Mouse (Mus musculus) heart, adult 2 months (tissue): ENCODE results near the gene Gm9803. TPM values are rescaled to one million over a fixed set of nuclear protein-coding genes. Genes with fewer than 3 reads are reported as not detected.
A peak's percentile ranks its signal among the peaks of the same experiment; 100 is the strongest.

Source experiments
- DNase-seq, 2 experiments: peaks; one replicate each; pipeline ENCODE4 v3.0.0; 2021
- H3K27ac ChIP-seq: fragments of 200-600 bp; 2 replicates; pipeline ENCODE4 v1.8.1; 2022
- H3K27me3 ChIP-seq: fragments of 200-500 bp; 2 replicates; pipeline ENCODE4 v1.6.1; 2012; ENCODE audit warnings: mild to moderate bottlenecking, low read length, inconsistent platforms, mixed read lengths; ENCODE audit not compliant: control insufficient read depth, insufficient read depth
- H3K36me3 ChIP-seq: fragments of 200-500 bp; 2 replicates; pipeline ENCODE4 v1.6.1; 2012; ENCODE audit warnings: low read length, inconsistent platforms; ENCODE audit not compliant: control insufficient read depth, insufficient read depth
- H3K4me1 ChIP-seq: fragments of 200-500 bp; 2 replicates; pipeline ENCODE4 v1.6.1; 2011; ENCODE audit warnings: low read length; ENCODE audit not compliant: control insufficient read depth, insufficient read depth
- H3K4me3 ChIP-seq: fragments of 200-600 bp; 2 replicates; pipeline ENCODE4 v1.8.1; 2022
- H3K79me2 ChIP-seq: fragments of 200-500 bp; replicated peaks from 2 replicates; pipeline ENCODE4 v1.6.1; 2012; ENCODE audit warnings: mild to moderate bottlenecking, inconsistent platforms, low read length, moderate library complexity, mixed read lengths; ENCODE audit not compliant: control insufficient read depth, insufficient read depth
- H3K9ac ChIP-seq: fragments of 200-500 bp; 2 replicates; pipeline ENCODE4 v1.6.1; 2012; ENCODE audit warnings: low read depth, mild to moderate bottlenecking, control low read depth, inconsistent platforms, low read length, mixed read lengths
- CTCF ChIP-seq: fragments of 200-600 bp; IDR thresholded peaks from 2 replicates; pipeline ENCODE4 v1.8.1; 2022; ENCODE audit warnings: antibody characterized with exemption, mild to moderate bottlenecking, moderate library complexity
- EP300 ChIP-seq: fragments of 200-500 bp; IDR thresholded peaks from 2 replicates; pipeline ENCODE4 v1.6.1; 2011; ENCODE audit warnings: low read depth, low read length, control low read depth; ENCODE audit not compliant: insufficient read depth
- POLR2A ChIP-seq: fragments of 200-500 bp; IDR thresholded peaks from 2 replicates; pipeline ENCODE4 v1.6.1; 2011; ENCODE audit warnings: mild to moderate bottlenecking, low read depth, low read length, control low read depth; ENCODE audit not compliant: insufficient read depth
- WGBS: fragments of 180-500 bp; shearing (Covaris S2); methylation state at CpG from one replicate; pipeline ENCODE4 v1.1.7; 2018; 5-methylcytosine and 5-hydroxymethylcytosine counted together
- intact Hi-C: fragments of 180-260 bp; cut with DNase I; formaldehyde crosslinking; loops from one replicate; pipeline ENCODE4 v1.15.1; 2025
- polyA plus RNA-seq: library from polyadenylated mRNA; depleted of rRNA; stranded (reverse); fragments of >200 nt; gene quantifications from 2 replicates; pipeline ENCODE4 v1.2.3, GENCODE M21; 2012
- total RNA-seq, 2 experiments: library from RNA; stranded (reverse); gene quantifications; 2 replicates each; pipeline ENCODE4 v1.2.3; 2021

Gene Gm9803
- total and polyA plus RNA-seq, 3 experiments, result 7.9 to 95.5 (median 18.6) TPM

DNA sequence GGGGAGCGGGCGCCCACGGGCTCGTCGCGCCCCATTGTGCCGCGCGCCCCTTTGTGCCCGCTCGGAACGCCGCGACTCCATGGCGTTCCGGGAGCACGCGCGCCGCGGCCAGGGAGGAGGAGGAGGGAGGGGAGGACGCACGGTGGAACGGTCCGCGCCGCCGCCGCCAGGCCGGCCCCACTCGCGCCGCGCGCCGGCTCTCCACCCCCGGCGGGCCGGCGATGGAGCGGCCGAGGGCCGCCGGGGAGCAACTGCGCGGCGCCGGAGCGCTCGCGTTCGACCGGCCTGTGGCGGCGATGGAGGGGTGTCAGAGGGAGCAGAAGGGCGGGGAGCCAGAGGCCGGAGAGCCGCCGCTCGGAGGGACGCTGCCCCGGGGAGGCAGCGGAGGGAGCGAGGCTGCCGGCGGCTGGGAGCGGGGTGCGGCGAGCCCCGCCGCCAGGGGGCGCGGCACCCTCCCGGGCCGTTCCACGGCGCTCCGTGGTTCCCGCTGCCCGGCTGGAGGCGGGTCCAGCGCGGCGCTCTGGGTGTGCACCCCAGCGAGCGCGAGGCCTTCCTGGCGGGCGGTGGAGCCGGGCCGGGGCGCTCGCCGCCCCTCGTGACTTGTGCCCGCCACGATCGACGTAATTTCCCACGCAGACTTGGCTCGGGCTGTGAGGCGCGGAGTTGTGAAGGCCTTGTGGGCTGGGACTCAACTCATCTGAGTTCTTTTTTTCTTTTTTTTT is 44.3 kb upstream of the Gm9803 start:
- Histone ChIP-seq H3K4me1 (peaks cover 5% of the 10 kb centered on the region), H3K79me2 (no peaks in the 10 kb centered on the region), H3K4me3 (peak overlapping the region; percentile 64), H3K9ac (peak overlapping the region; percentile 89), H3K27me3 (no peaks in the 10 kb centered on the region), H3K36me3 (no peaks in the 10 kb centered on the region), H3K27ac (peak overlapping the region; percentile 93)
- DNase-seq, result peak; percentile 93 to 94
- peak; percentile 63 for TF ChIP-seq POLR2A
- TF ChIP-seq CTCF, result peak; percentile 95
- TF ChIP-seq EP300, result no peak
- WGBS, result under 1% methylated on average over 92 of the region's 103 CpGs
- intact Hi-C loops, result loop anchor here (1.0 to 10.0 kb wide), 2 partner anchors 61 to 255 kb away; partner anchors contain the start of genes 1700021F05Rik and Pdss2

DNA sequence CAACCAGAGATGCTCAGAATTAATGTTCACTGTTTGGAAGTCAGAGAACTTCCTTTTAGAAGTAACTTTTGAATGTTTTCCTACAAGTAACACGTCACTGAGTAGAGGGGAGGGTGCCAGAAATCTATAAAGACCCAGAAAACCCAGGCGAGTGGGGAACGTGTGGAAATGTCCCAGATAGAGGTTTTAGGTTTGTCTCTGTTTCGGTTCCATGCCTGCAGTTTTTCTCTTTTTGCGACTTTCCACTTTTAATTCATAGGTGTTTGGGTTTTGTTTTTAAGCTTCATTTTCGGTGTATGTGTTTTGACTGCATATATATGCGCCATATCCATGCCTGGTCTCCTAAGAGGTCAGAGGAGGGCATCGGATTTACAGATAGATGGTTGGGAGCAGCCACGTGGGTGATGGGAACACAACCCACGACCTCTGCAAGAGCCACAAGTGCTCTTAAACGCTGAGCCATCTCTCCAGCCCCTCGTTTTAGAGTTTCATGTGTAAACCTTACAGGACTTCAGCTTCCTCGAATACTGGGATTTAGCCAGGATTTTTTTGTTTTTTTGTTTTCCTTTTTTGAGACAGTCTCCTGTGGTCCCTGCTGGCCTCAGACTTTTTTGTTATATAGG is 43.5 kb upstream of the Gm9803 start:
- 0 out of 2 replicates have a peak, but pooled peaks cover 2% of the 10 kb centered on the region for H3K79me2 ChIP-seq
- no peaks in the 10 kb centered on the region for H3K27me3 ChIP-seq
- H3K4me1 ChIP-seq, result peaks cover 7% of the 10 kb centered on the region
- TF ChIP-seq EP300 (no peak), POLR2A (no peak), CTCF (no peak)
- H3K36me3 ChIP-seq, result no peaks in the 10 kb centered on the region
- no peak for DNase-seq
- peak overlapping the region; percentile 70 for H3K9ac ChIP-seq
- 24% methylated on average over 13 of the region's 13 CpGs for WGBS
- peak overlapping the region; percentile 64 for H3K4me3 ChIP-seq
- peak overlapping the region; percentile 93 for H3K27ac ChIP-seq
- intact Hi-C loops, result no loop called here

DNA sequence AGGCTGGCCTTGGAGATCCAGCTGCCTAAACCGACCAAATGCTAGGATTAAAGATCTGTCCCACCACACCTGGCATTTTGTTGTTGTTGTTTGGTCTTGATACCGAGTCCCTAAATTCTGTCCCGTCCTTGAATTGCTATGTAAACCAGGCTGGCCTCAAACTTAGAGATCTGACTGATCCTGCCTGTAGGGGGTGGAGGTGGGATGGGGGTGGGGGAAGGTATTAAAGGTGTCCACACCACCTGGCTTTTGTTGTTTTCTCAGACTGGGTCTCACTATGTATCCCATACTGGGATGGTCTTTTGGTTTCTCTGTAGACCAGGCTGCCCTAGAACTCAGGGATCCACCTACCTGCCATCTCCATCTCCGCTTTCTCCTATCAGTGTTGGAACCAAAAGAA is 42.7 kb upstream of the Gm9803 start:
- DNase-seq, result no peak
- no peak for TF ChIP-seq CTCF
- no peak for TF ChIP-seq POLR2A
- TF ChIP-seq EP300, result no peak
- H3K79me2 ChIP-seq, result peaks cover 2% of the 10 kb centered on the region; the same call in 1 of the 2 replicates
- WGBS, result 71% methylated on average over 4 of the region's 4 CpGs
- intact Hi-C loops, result no loop called here
- H3K27ac ChIP-seq, result no peak overlapping the region
- no peaks in the 10 kb centered on the region for H3K36me3 ChIP-seq
- H3K4me3 ChIP-seq, result no peak overlapping the region
- H3K27me3 ChIP-seq, result no peaks in the 10 kb centered on the region
- peaks cover 10% of the 10 kb centered on the region for H3K4me1 ChIP-seq
- H3K9ac ChIP-seq, result no peak overlapping the region

GRCm38 (mm10) chr10:43482021-43482420 is 41.9 kb upstream of the Gm9803 start:
- no peak overlapping the region for H3K9ac ChIP-seq
- intact Hi-C loops, result no loop called here
- no peaks in the 10 kb centered on the region for H3K27me3 ChIP-seq
- H3K4me1 ChIP-seq, result peaks cover 12% of the 10 kb centered on the region
- H3K79me2 ChIP-seq, result peaks cover 2% of the 10 kb centered on the region; the same call in 1 of the 2 replicates
- 92% methylated on average over 5 of the region's 5 CpGs for WGBS
- TF ChIP-seq POLR2A (no peak), CTCF (no peak), EP300 (no peak)
- H3K27ac ChIP-seq, result no peak overlapping the region
- no peak overlapping the region for H3K4me3 ChIP-seq
- H3K36me3 ChIP-seq, result no peaks in the 10 kb centered on the region
- no peak for DNase-seq

- 15% methylated on average over 9 of the region's 9 CpGs for WGBS
- Histone ChIP-seq H3K9ac (peak overlapping the region; percentile 70), H3K27ac (peak overlapping the region; percentile 87), H3K27me3 (no peaks in the 10 kb centered on the region), H3K79me2 (peaks cover 2% of the 10 kb centered on the region; the same call in 1 of the 2 replicates), H3K4me1 (peaks cover 15% of the 10 kb centered on the region), H3K36me3 (no peaks in the 10 kb centered on the region), H3K4me3 (peak overlapping the region; percentile 1; the same call in 1 of the 2 replicates)
- 0 out of 2 replicates have a peak, but pooled peaks have one; percentile 48 for TF ChIP-seq POLR2A
- TF ChIP-seq CTCF, result no peak
- TF ChIP-seq EP300, result 0 out of 2 replicates have a peak, but pooled peaks have one; percentile 36
- DNase-seq, result peak; percentile 55 to 68
- intact Hi-C loops, result no loop called here
These were observed 40.4 kb upstream of the Gm9803 start for GRCm38 (mm10) chr10:43483426-43483995.

- H3K4me1 ChIP-seq, result peaks cover 27% of the 10 kb centered on the region
- DNase-seq, result no peak
- no peaks in the 10 kb centered on the region for H3K27me3 ChIP-seq
- no peak overlapping the region for H3K9ac ChIP-seq
- WGBS, result 65% methylated on average over 6 of the region's 6 CpGs
- H3K4me3 ChIP-seq, result no peak overlapping the region
- peaks cover 2% of the 10 kb centered on the region; the same call in 1 of the 2 replicates for H3K79me2 ChIP-seq
- peak overlapping the region; percentile 26 for H3K27ac ChIP-seq
- H3K36me3 ChIP-seq, result no peaks in the 10 kb centered on the region
- TF ChIP-seq CTCF (no peak), EP300 (0 out of 2 replicates have a peak, but pooled peaks have one; percentile 32), POLR2A (no peak)
- intact Hi-C loops, result no loop called here
These were observed 38.1 kb upstream of the Gm9803 start for GRCm38 (mm10) chr10:43485751-43486268.
